In the genomic region with DNA sequence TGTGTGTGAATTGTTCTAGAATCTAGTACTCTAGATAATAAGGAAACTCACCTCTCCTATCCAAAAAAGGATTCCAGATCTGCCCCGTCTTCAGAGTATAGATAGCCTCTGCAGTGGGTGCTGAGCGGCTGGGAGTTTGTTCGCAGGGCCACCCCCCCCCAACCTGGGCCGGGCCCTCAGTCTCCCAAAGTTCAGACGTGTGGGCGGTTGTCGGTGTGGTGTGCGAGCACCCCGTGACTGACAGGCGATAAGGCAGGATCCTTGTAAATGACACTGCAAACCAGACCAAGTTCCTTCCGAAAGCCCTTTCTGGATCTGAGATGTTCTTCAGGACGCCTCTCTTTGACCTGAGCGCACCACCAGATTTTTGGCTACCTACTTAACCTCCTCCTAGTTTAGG, we compare ENCODE assay signal across 9 mouse cellular contexts. TPM values are rescaled to one million over a fixed set of nuclear protein-coding genes. Genes with fewer than 3 reads are reported as not detected.
DNase-seq lines count a peak whose midpoint lies in the region; ATAC-seq and TF ChIP-seq lines count a peak whose summit lies in the region.
"Had no signal": no experiment of that assay in that cellular context is flagged by ENCODE, and none has a peak within 500 bp of the region (broad histone marks: within the 10 kb centered on the region; RNA-seq: fewer than 3 reads in every experiment).

No protein-coding gene starts in this region.

- TF ChIP-seq CTCF in midbrain, postnatal 0 days (IDR thresholded peaks at IDR 0.05): no peak

- no peak overlapping the region for H3K27ac ChIP-seq in forebrain, embryonic 11.5 days (ENCODE audit: low read depth, low read length)
- no peak overlapping the region for H3K27ac ChIP-seq in forebrain, embryonic 15.5 days (replicated peaks)
- H3K27ac ChIP-seq in lung, embryonic 16.5 days (ENCODE audit: low read length): no peak overlapping the region
- H3K27ac ChIP-seq in midbrain, postnatal 0 days (ENCODE audit: low read depth, low read length): no peak overlapping the region
- H3K27ac ChIP-seq: limb, embryonic 12.5 days had no signal

- 56% methylated on average over 13 of the region's 13 CpGs for WGBS in forebrain, embryonic 11.5 days
- 56% methylated on average over 13 of the region's 13 CpGs for WGBS in forebrain, embryonic 15.5 days
- 52% methylated on average over 13 of the region's 13 CpGs for WGBS in lung, embryonic 16.5 days
- 59% methylated on average over 13 of the region's 13 CpGs for WGBS in midbrain, postnatal 0 days

- no peak overlapping the region for H3K4me3 ChIP-seq in forebrain, embryonic 11.5 days (ENCODE audit: low read depth, low read length)
- no peak overlapping the region for H3K4me3 ChIP-seq in forebrain, embryonic 15.5 days
- no peak overlapping the region for H3K4me3 ChIP-seq in lung, embryonic 16.5 days (ENCODE audit: low read length)
- no peak overlapping the region for H3K4me3 ChIP-seq in midbrain, postnatal 0 days (ENCODE audit: low read depth, low read length)
- H3K4me3 ChIP-seq: limb, embryonic 12.5 days had no signal

- no peak overlapping the region for H3K9ac ChIP-seq in forebrain, embryonic 11.5 days (ENCODE audit: low read length)
- no peak overlapping the region for H3K9ac ChIP-seq in forebrain, embryonic 15.5 days (replicated peaks)
- H3K9ac ChIP-seq in lung, embryonic 16.5 days (ENCODE audit: low read length): no peak overlapping the region
- H3K9ac ChIP-seq in midbrain, postnatal 0 days (replicated peaks; ENCODE audit: low read length, poor library complexity, severe bottlenecking): no peak overlapping the region
- H3K9ac ChIP-seq: limb, embryonic 12.5 days had no signal

- no peaks in the 10 kb centered on the region for H3K9me3 ChIP-seq in forebrain, embryonic 11.5 days (ENCODE audit: control insufficient read depth, low read length)
- H3K9me3 ChIP-seq in forebrain, embryonic 15.5 days: no peaks in the 10 kb centered on the region
- no peaks in the 10 kb centered on the region for H3K9me3 ChIP-seq in lung, embryonic 16.5 days (ENCODE audit: control insufficient read depth, low read length)
- no peaks in the 10 kb centered on the region for H3K9me3 ChIP-seq in midbrain, postnatal 0 days (ENCODE audit: low read length)
- H3K9me3 ChIP-seq: limb, embryonic 12.5 days had no signal

- H3K4me2 ChIP-seq in forebrain, embryonic 11.5 days (ENCODE audit: low read depth, low read length, severe bottlenecking): no peak overlapping the region
- no peak overlapping the region for H3K4me2 ChIP-seq in forebrain, embryonic 15.5 days (replicated peaks)
- H3K4me2 ChIP-seq in lung, embryonic 16.5 days (ENCODE audit: low read depth, low read length): no peak overlapping the region
- H3K4me2 ChIP-seq in midbrain, postnatal 0 days (ENCODE audit: low read depth, low read length, poor library complexity, severe bottlenecking): no peak overlapping the region
- H3K4me2 ChIP-seq: limb, embryonic 12.5 days had no signal

- H3K36me3 ChIP-seq in forebrain, embryonic 11.5 days (ENCODE audit: control insufficient read depth, insufficient read depth, low read length): no peaks in the 10 kb centered on the region
- H3K36me3 ChIP-seq in forebrain, embryonic 15.5 days: no peaks in the 10 kb centered on the region
- no peaks in the 10 kb centered on the region for H3K36me3 ChIP-seq in lung, embryonic 16.5 days (ENCODE audit: control insufficient read depth, insufficient read depth, low read length)
- H3K36me3 ChIP-seq in midbrain, postnatal 0 days (ENCODE audit: insufficient read depth, low read length): no peaks in the 10 kb centered on the region
- H3K36me3 ChIP-seq: limb, embryonic 12.5 days had no signal

- H3K27me3 ChIP-seq in forebrain, embryonic 11.5 days (ENCODE audit: control insufficient read depth, insufficient read depth, low read length): no peaks in the 10 kb centered on the region
- H3K27me3 ChIP-seq in forebrain, embryonic 15.5 days: no peaks in the 10 kb centered on the region
- no peaks in the 10 kb centered on the region; the same call in 1 of the 2 replicates for H3K27me3 ChIP-seq in lung, embryonic 16.5 days (ENCODE audit: control insufficient read depth, insufficient read depth, low read depth, low read length)
- H3K27me3 ChIP-seq in midbrain, postnatal 0 days (ENCODE audit: insufficient read depth, low read length): no peaks in the 10 kb centered on the region

- no peaks in the 10 kb centered on the region for H3K4me1 ChIP-seq in forebrain, embryonic 11.5 days (replicated peaks; ENCODE audit: control insufficient read depth, insufficient read depth, low read length)
- peaks cover 9% of the 10 kb centered on the region; the same call in 1 of the 2 replicates for H3K4me1 ChIP-seq in forebrain, embryonic 15.5 days
- peaks cover 3% of the 10 kb centered on the region; the same call in 1 of the 2 replicates for H3K4me1 ChIP-seq in lung, embryonic 16.5 days (replicated peaks; ENCODE audit: control insufficient read depth, insufficient read depth, low read length)
- no peaks in the 10 kb centered on the region for H3K4me1 ChIP-seq in midbrain, postnatal 0 days (ENCODE audit: insufficient read depth, low read length)

- peak; percentile 93 for DNase-seq in forebrain, embryonic 11.5 days (ENCODE audit: low spot score)
- no peak for DNase-seq in lung, adult 18-20 months
- DNase-seq in T-cell, adult 2 months (ENCODE audit: low spot score): peak; percentile 63
- DNase-seq in gonadal fat pad, adult 2 months (ENCODE audit: low read depth): peak; percentile 55
- peak; percentile 72 for DNase-seq in midbrain, postnatal 0 days (ENCODE audit: low spot score)
- DNase-seq in layer of hippocampus, adult 8-10 months (ENCODE audit: low spot score in 2 of 2): no peak

- no peak for ATAC-seq in forebrain, embryonic 11.5 days (replicated peaks; ENCODE audit: low FRiP score)
- no peak for ATAC-seq in forebrain, embryonic 15.5 days (replicated peaks)
- ATAC-seq in lung, embryonic 16.5 days (ENCODE audit: low read depth): peak; percentile 73; the same call in 1 of the 2 replicates
- ATAC-seq in midbrain, postnatal 0 days (ENCODE audit: low FRiP score): 0 out of 2 replicates have a peak, but pooled peaks have one; percentile 62

RNA-seq across cellular contexts. Expression of a gene that starts 12.4 kb away (rescaled TPM):
- polyA plus RNA-seq in forebrain, embryonic 11.5 days (2014; fragmentation: Nextera tagmentation; extraction: Ambion mirVana): 28.8 and 31.6 TPM in 2 replicates
- polyA plus RNA-seq in forebrain, embryonic 15.5 days (2015; fragmentation: Nextera tagmentation; extraction: Ambion mirVana): 104 and 105 TPM in 2 replicates
- 53.7 and 54.1 TPM in 2 replicates for polyA plus RNA-seq in lung, embryonic 16.5 days (2015; fragmentation: Nextera tagmentation; extraction: Ambion mirVana)
- polyA plus RNA-seq in gonadal fat pad, adult 2 months (2012; rRNA removed): 39.0 and 46.2 TPM in 2 replicates
- total RNA-seq in midbrain, postnatal 0 days (2014; rRNA removed): 59.3 and 75.1 TPM in 2 replicates
- 140 and 141 TPM in 2 replicates for polyA plus RNA-seq in midbrain, postnatal 0 days (2015; fragmentation: Nextera tagmentation; extraction: Ambion mirVana)
- total RNA-seq in layer of hippocampus, adult 8-10 months (2022): 10 to 100 TPM; 38.9 to 52.7 (median 46.3) TPM

RNA-seq across cellular contexts. Expression of a gene that starts 49.4 kb away (rescaled TPM):
- polyA plus RNA-seq in forebrain, embryonic 11.5 days (2014; fragmentation: Nextera tagmentation; extraction: Ambion mirVana): 51.4 and 53.1 TPM in 2 replicates
- polyA plus RNA-seq in forebrain, embryonic 15.5 days (2015; fragmentation: Nextera tagmentation; extraction: Ambion mirVana): 52.6 and 54.8 TPM in 2 replicates
- 65.0 and 69.3 TPM in 2 replicates for polyA plus RNA-seq in lung, embryonic 16.5 days (2015; fragmentation: Nextera tagmentation; extraction: Ambion mirVana)
- polyA plus RNA-seq in gonadal fat pad, adult 2 months (2012; rRNA removed): 25.7 and 26.7 TPM in 2 replicates
- 61.1 and 78.9 TPM in 2 replicates for total RNA-seq in midbrain, postnatal 0 days (2014; rRNA removed)
- polyA plus RNA-seq in midbrain, postnatal 0 days (2015; fragmentation: Nextera tagmentation; extraction: Ambion mirVana): 30.9 and 32.4 TPM in 2 replicates
- total RNA-seq in layer of hippocampus, adult 8-10 months (2022): 10 to 100 TPM; 44.9 to 54.0 (median 48.4) TPM

Comparison
In these comparisons a context has a peak if more than half of its experiments do, and no peak if none do; other contexts are left out.
1. ATAC-seq: peak in lung, embryonic 16.5 days (single experiment) and midbrain, postnatal 0 days (single experiment); none in forebrain, embryonic 11.5 days (single experiment) and forebrain, embryonic 15.5 days (single experiment).
2. DNase-seq: peak in forebrain, embryonic 11.5 days (single experiment), T-cell, adult 2 months (single experiment), gonadal fat pad, adult 2 months (single experiment) and midbrain, postnatal 0 days (single experiment); none in lung, adult 18-20 months (0 of 2) and layer of hippocampus, adult 8-10 months (0 of 2).